Mouse (Mus musculus) G1E (cell line): Measurements from ENCODE around the gene Nudt8.

Experiments
- CTCF ChIP-seq: IDR thresholded peaks from 2 replicates; pipeline ENCODE4 v1.5.1; 2012; ENCODE audit warnings: low read depth, low read length, inconsistent platforms, mixed read lengths
- GATA1 ChIP-seq: IDR thresholded peaks from 2 replicates; pipeline ENCODE4 v1.6.1; 2012; ENCODE audit warnings: borderline replicate concordance, low read length, inconsistent platforms, mixed read lengths
- GATA2 ChIP-seq: IDR thresholded peaks from 2 replicates; pipeline ENCODE4 v1.6.1; 2012; ENCODE audit warnings: low read depth, low read length, inconsistent platforms, borderline replicate concordance
- POLR2AphosphoS5 ChIP-seq: IDR thresholded peaks from 2 replicates; pipeline ENCODE4 v1.6.1; 2012; ENCODE audit warnings: low read depth, low read length, inconsistent platforms; ENCODE audit not compliant: insufficient replicate concordance

GRCm38 (mm10) chr19:3952099-3952498 lies 48.3 kb upstream of the Nudt8 start:
- TF ChIP-seq GATA1 (no peak), GATA2 (no peak), CTCF (no peak), POLR2AphosphoS5 (no peak)
